Mouse (Mus musculus): ENCODE measurements around the gene Nucks1. TPM values are rescaled to one million over a fixed set of nuclear protein-coding genes. Genes with fewer than 3 reads are reported as not detected.

Gene Nucks1
- polyA plus RNA-seq (2014; fragmentation: Illumina TruSeq; extraction: RNeasy Lipid Tissue Mini Kit (QIAGEN cat#74804); ENCODE audit: low read depth, low replicate concordance): 32.4 TPM

GRCm38 (mm10) chr1:131910001-131910648 lies at the start of gene Nucks1:
TSS of gene Nucks1 (plus strand) at chr1:131910534.

DNA sequence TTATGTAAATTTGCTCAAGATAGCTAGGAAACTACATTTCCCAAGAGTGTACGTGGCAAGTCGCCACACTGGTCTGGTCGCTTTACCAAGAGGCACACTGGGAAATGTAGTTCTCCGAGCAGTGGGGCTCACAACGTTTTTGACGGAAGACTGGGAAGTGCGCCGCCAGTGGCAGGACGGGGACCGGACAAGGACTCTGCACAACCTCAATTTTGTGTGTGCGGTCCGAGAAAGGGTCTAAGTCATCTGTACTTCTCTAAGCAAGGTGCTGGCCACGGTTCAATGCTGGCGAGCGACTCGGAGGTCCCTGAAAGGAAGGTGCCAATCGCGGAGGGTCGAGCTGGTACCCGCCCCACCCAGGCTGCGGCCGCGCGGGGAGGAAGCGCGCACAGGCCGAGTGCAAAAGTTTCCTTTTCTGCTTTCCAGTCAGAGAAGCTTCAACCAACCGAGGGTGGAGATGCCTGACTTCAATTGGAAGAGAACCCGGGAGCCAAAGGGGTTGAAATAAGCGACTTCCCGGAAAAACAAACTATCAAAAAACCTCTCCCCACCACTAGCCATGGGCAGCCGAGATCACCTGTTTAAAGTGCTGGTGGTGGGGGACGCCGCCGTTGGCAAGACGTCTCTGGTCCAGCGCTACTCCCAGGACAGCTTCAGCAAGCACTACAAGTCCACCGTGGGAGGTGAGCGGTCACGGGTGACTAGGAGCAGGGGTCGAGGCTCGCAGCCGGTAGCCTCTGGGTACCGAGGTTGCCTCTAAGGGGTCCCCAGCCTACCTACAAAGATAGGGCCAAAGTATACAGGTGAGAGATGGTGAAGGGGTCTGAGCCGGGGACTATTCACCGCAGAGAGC lies 43.0 kb upstream of the Nucks1 start, which contains the start of gene Rab29:
Gene Rab29 (plus strand): TSS at position 132 of the 853 bp plus-strand sequence.

GRCm38 (mm10) chr1:131962606-131963084 lies 52.3 kb downstream of the Nucks1 start, which contains the start of gene Slc45a3:
TSS of gene Slc45a3 (plus strand) at chr1:131962967.

Other genes starting within 250 kb of the Nucks1 start
- 11.7 TPM for gene Rab7b, start 221.8 kb upstream of the Nucks1 start, polyA plus RNA-seq (2014; fragmentation: Illumina TruSeq; extraction: RNeasy Lipid Tissue Mini Kit (QIAGEN cat#74804); ENCODE audit: low read depth, low replicate concordance)
- 0.11 TPM for gene Slc26a9, start 166.5 kb upstream of the Nucks1 start, polyA plus RNA-seq (2014; fragmentation: Illumina TruSeq; extraction: RNeasy Lipid Tissue Mini Kit (QIAGEN cat#74804); ENCODE audit: low read depth, low replicate concordance)
- gene Pm20d1, start 113.2 kb upstream of the Nucks1 start, polyA plus RNA-seq (2014; fragmentation: Illumina TruSeq; extraction: RNeasy Lipid Tissue Mini Kit (QIAGEN cat#74804); ENCODE audit: low read depth, low replicate concordance): 1.5 TPM
- 22.3 TPM for gene Slc41a1, start 83.0 kb upstream of the Nucks1 start, polyA plus RNA-seq (2014; fragmentation: Illumina TruSeq; extraction: RNeasy Lipid Tissue Mini Kit (QIAGEN cat#74804); ENCODE audit: low read depth, low replicate concordance)
- gene Rab29, start 43.3 kb upstream of the Nucks1 start, polyA plus RNA-seq (2014; fragmentation: Illumina TruSeq; extraction: RNeasy Lipid Tissue Mini Kit (QIAGEN cat#74804); ENCODE audit: low read depth, low replicate concordance): 18.6 TPM
- 30.5 TPM for gene Slc45a3, start 52.4 kb downstream of the Nucks1 start, polyA plus RNA-seq (2014; fragmentation: Illumina TruSeq; extraction: RNeasy Lipid Tissue Mini Kit (QIAGEN cat#74804); ENCODE audit: low read depth, low replicate concordance)
- gene Elk4, start 97.1 kb downstream of the Nucks1 start, polyA plus RNA-seq (2014; fragmentation: Illumina TruSeq; extraction: RNeasy Lipid Tissue Mini Kit (QIAGEN cat#74804); ENCODE audit: low read depth, low replicate concordance): 33.4 TPM
- 1.3 TPM for gene Mfsd4a, start 157.5 kb downstream of the Nucks1 start, polyA plus RNA-seq (2014; fragmentation: Illumina TruSeq; extraction: RNeasy Lipid Tissue Mini Kit (QIAGEN cat#74804); ENCODE audit: low read depth, low replicate concordance)
- 6.9 TPM for gene Cdk18, start 229.2 kb downstream of the Nucks1 start, polyA plus RNA-seq (2014; fragmentation: Illumina TruSeq; extraction: RNeasy Lipid Tissue Mini Kit (QIAGEN cat#74804); ENCODE audit: low read depth, low replicate concordance)

Data from adipose tissue, adult 10 weeks (tissue).